Mouse (Mus musculus) midbrain, embryonic 15.5 days (tissue): ENCODE measurements around the gene Angpt4. TPM values are rescaled to one million over a fixed set of nuclear protein-coding genes. Genes with fewer than 3 reads are reported as not detected.

Experiments used
- ATAC-seq: fragments of 200-750 bp; cut with Nextera tagmentation; replicated peaks from 2 replicates; pipeline ENCODE4 v1.8.0; 2017; ENCODE audit warnings: moderate TSS enrichment
- H3K27ac ChIP-seq: fragments of 300-500 bp; sonication (generic); 2 replicates; pipeline ENCODE4 v1.5.1; 2015; ENCODE audit warnings: mild to moderate bottlenecking, inconsistent platforms
- H3K27me3 ChIP-seq: fragments of 300-500 bp; sonication (generic); replicated peaks from 2 replicates; pipeline ENCODE4 v1.6.1; 2015; ENCODE audit warnings: inconsistent platforms
- H3K36me3 ChIP-seq: fragments of 300-500 bp; sonication (generic); replicated peaks from 2 replicates; pipeline ENCODE4 v1.6.1; 2015; ENCODE audit warnings: inconsistent platforms
- H3K4me1 ChIP-seq: fragments of 300-500 bp; sonication (generic); 2 replicates; pipeline ENCODE4 v1.6.1; 2015; ENCODE audit warnings: inconsistent platforms
- H3K4me2 ChIP-seq: fragments of 300-500 bp; sonication (generic); 2 replicates; pipeline ENCODE4 v1.6.1; 2015; ENCODE audit warnings: inconsistent platforms, mild to moderate bottlenecking, moderate library complexity
- H3K4me3 ChIP-seq: fragments of 300-500 bp; sonication (generic); 2 replicates; pipeline ENCODE4 v1.5.1; 2015; ENCODE audit warnings: mild to moderate bottlenecking, inconsistent platforms
- H3K9ac ChIP-seq: fragments of 300-500 bp; sonication (generic); 2 replicates; pipeline ENCODE4 v1.6.1; 2015; ENCODE audit warnings: mild to moderate bottlenecking, inconsistent platforms
- H3K9me3 ChIP-seq: fragments of 300-500 bp; sonication (generic); 2 replicates; pipeline ENCODE4 v1.6.1; 2016; ENCODE audit warnings: inconsistent platforms
- WGBS: fragments of 180-500 bp; shearing (Covaris S2); methylation state at CpG from one replicate; pipeline ENCODE4 v1.1.7; 2015; ENCODE audit warnings: mixed read lengths; 5-methylcytosine and 5-hydroxymethylcytosine counted together
- polyA plus RNA-seq: library from polyadenylated mRNA; unstranded; fragments of >200 nt; fragmentation: Nextera tagmentation; extraction: Ambion mirVana; gene quantifications from 2 replicates; pipeline ENCODE4 v1.2.1, GENCODE M21; 2015

Angpt4 gene
- polyA plus RNA-seq: 0.18 and 0.23 TPM in 2 replicates

- Histone ChIP-seq H3K4me2 (no peak within 1 kb of the TSS), H3K9me3 (no peaks in the 10 kb centered on the region)
- no peak for ATAC-seq
Observed at GRCm38 (mm10) chr2:151910919-151911500, at the start of gene Angpt4. Gene Angpt4 (plus strand): TSS chr2:151911210.

GRCm38 (mm10) chr2:151862257-151862810 is 48.7 kb upstream of the Angpt4 start:
- no peaks in the 10 kb centered on the region for H3K9me3 ChIP-seq
- peaks cover 2% of the 10 kb centered on the region; the same call in 1 of the 2 replicates for H3K4me1 ChIP-seq
- no peak overlapping the region for H3K4me3 ChIP-seq
- H3K27ac ChIP-seq: no peak overlapping the region
- no peak overlapping the region for H3K4me2 ChIP-seq
- no peaks in the 10 kb centered on the region for H3K27me3 ChIP-seq
- no peaks in the 10 kb centered on the region for H3K36me3 ChIP-seq
- ATAC-seq: no peak
- H3K9ac ChIP-seq: no peak overlapping the region
- 40% methylated on average over 5 of the region's 5 CpGs for WGBS

More at GRCm38 (mm10) chr2:151910919-151911500, at the start of gene Angpt4:
- Histone ChIP-seq H3K9ac (no peak within 1 kb of the TSS), H3K27ac (no peak within 1 kb of the TSS), H3K36me3 (no peaks in the 10 kb centered on the region), H3K4me1 (no peaks in the 10 kb centered on the region), H3K27me3 (no peaks in the 10 kb centered on the region), H3K4me3 (no peak within 1 kb of the TSS)
- WGBS: 65% methylated on average over 13 of the region's 13 CpGs

GRCm38 (mm10) chr2:151864941-151865340 is 46.1 kb upstream of the Angpt4 start:
- no peak for ATAC-seq
- Histone ChIP-seq H3K27ac (no peak overlapping the region), H3K9me3 (no peaks in the 10 kb centered on the region), H3K4me3 (no peak overlapping the region), H3K4me1 (peaks cover 2% of the 10 kb centered on the region; the same call in 1 of the 2 replicates), H3K9ac (no peak overlapping the region), H3K27me3 (no peaks in the 10 kb centered on the region), H3K4me2 (no peak overlapping the region), H3K36me3 (no peaks in the 10 kb centered on the region)
- 91% methylated on average over 6 of the region's 6 CpGs for WGBS

- Histone ChIP-seq H3K4me2 (no peak overlapping the region), H3K27ac (no peak overlapping the region), H3K36me3 (no peaks in the 10 kb centered on the region), H3K4me1 (peaks cover 2% of the 10 kb centered on the region; the same call in 1 of the 2 replicates), H3K9me3 (no peaks in the 10 kb centered on the region), H3K27me3 (no peaks in the 10 kb centered on the region), H3K4me3 (no peak overlapping the region), H3K9ac (no peak overlapping the region)
- WGBS: 45% methylated on average over 4 of the region's 4 CpGs
- ATAC-seq: no peak
Observed at GRCm38 (mm10) chr2:151866487-151866886, 44.5 kb upstream of the Angpt4 start.

GRCm38 (mm10) chr2:151868196-151868595 is 42.8 kb upstream of the Angpt4 start:
- Histone ChIP-seq H3K27me3 (no peaks in the 10 kb centered on the region), H3K9ac (no peak overlapping the region), H3K4me1 (no peaks in the 10 kb centered on the region), H3K36me3 (no peaks in the 10 kb centered on the region), H3K27ac (no peak overlapping the region), H3K4me2 (no peak overlapping the region), H3K4me3 (no peak overlapping the region), H3K9me3 (no peaks in the 10 kb centered on the region)
- 87% methylated on average over 8 of the region's 8 CpGs for WGBS
- ATAC-seq: no peak

GRCm38 (mm10) chr2:151874551-151874950 is 36.5 kb upstream of the Angpt4 start:
- Histone ChIP-seq H3K4me1 (no peaks in the 10 kb centered on the region), H3K36me3 (no peaks in the 10 kb centered on the region), H3K4me2 (no peak overlapping the region), H3K27me3 (0 out of 2 replicates have a peak, but pooled peaks cover 2% of the 10 kb centered on the region), H3K9me3 (no peaks in the 10 kb centered on the region), H3K4me3 (no peak overlapping the region), H3K9ac (no peak overlapping the region), H3K27ac (no peak overlapping the region)
- no peak for ATAC-seq

GRCm38 (mm10) chr2:151876012-151876485 is 35.0 kb upstream of the Angpt4 start:
- Histone ChIP-seq H3K27me3 (0 out of 2 replicates have a peak, but pooled peaks cover 2% of the 10 kb centered on the region), H3K36me3 (no peaks in the 10 kb centered on the region), H3K9me3 (no peaks in the 10 kb centered on the region), H3K4me3 (no peak overlapping the region), H3K9ac (no peak overlapping the region), H3K4me1 (no peaks in the 10 kb centered on the region), H3K27ac (no peak overlapping the region), H3K4me2 (no peak overlapping the region)
- WGBS: 14% methylated on average over 8 of the region's 8 CpGs
- ATAC-seq: peak; percentile 73

- 0 out of 2 replicates have a peak, but pooled peaks cover 2% of the 10 kb centered on the region for H3K27me3 ChIP-seq
- no peaks in the 10 kb centered on the region for H3K36me3 ChIP-seq
- 90% methylated on average over 3 of the region's 3 CpGs for WGBS
- ATAC-seq: no peak
- no peak overlapping the region for H3K9ac ChIP-seq
- H3K27ac ChIP-seq: no peak overlapping the region
- H3K4me2 ChIP-seq: no peak overlapping the region
- H3K4me1 ChIP-seq: no peaks in the 10 kb centered on the region
- no peaks in the 10 kb centered on the region for H3K9me3 ChIP-seq
- no peak overlapping the region for H3K4me3 ChIP-seq
Observed at GRCm38 (mm10) chr2:151878645-151879044, 32.4 kb upstream of the Angpt4 start.

GRCm38 (mm10) chr2:151879760-151880159 is 31.2 kb upstream of the Angpt4 start:
- Histone ChIP-seq H3K9ac (no peak overlapping the region), H3K4me1 (no peaks in the 10 kb centered on the region), H3K9me3 (no peaks in the 10 kb centered on the region), H3K27ac (no peak overlapping the region), H3K4me3 (no peak overlapping the region), H3K27me3 (0 out of 2 replicates have a peak, but pooled peaks cover 2% of the 10 kb centered on the region), H3K36me3 (no peaks in the 10 kb centered on the region), H3K4me2 (no peak overlapping the region)
- 58% methylated on average over 2 of the region's 2 CpGs for WGBS
- 0 out of 2 replicates have a peak, but pooled peaks have one; percentile 42 for ATAC-seq

GRCm38 (mm10) chr2:151891031-151891430 is 20.0 kb upstream of the Angpt4 start:
- H3K36me3 ChIP-seq: no peaks in the 10 kb centered on the region
- no peak overlapping the region for H3K4me2 ChIP-seq
- no peaks in the 10 kb centered on the region for H3K9me3 ChIP-seq
- ATAC-seq: no peak
- WGBS: 52% methylated on average over 6 of the region's 6 CpGs
- H3K9ac ChIP-seq: no peak overlapping the region
- no peak overlapping the region for H3K27ac ChIP-seq
- H3K4me1 ChIP-seq: peaks cover 4% of the 10 kb centered on the region; the same call in 1 of the 2 replicates
- no peak overlapping the region for H3K4me3 ChIP-seq
- no peaks in the 10 kb centered on the region; the same call in 1 of the 2 replicates for H3K27me3 ChIP-seq

GRCm38 (mm10) chr2:151893122-151893774 is 17.8 kb upstream of the Angpt4 start:
- no peaks in the 10 kb centered on the region for H3K9me3 ChIP-seq
- no peak overlapping the region for H3K9ac ChIP-seq
- H3K4me1 ChIP-seq: peaks cover 4% of the 10 kb centered on the region; the same call in 1 of the 2 replicates
- no peaks in the 10 kb centered on the region; the same call in 1 of the 2 replicates for H3K27me3 ChIP-seq
- H3K27ac ChIP-seq: no peak overlapping the region
- no peak overlapping the region for H3K4me3 ChIP-seq
- H3K36me3 ChIP-seq: no peaks in the 10 kb centered on the region
- WGBS: 44% methylated on average over 15 of the region's 15 CpGs
- peak; percentile 47 for ATAC-seq
- H3K4me2 ChIP-seq: no peak overlapping the region

- WGBS: 60% methylated on average over 8 of the region's 8 CpGs
- no peak overlapping the region for H3K4me3 ChIP-seq
- H3K27ac ChIP-seq: no peak overlapping the region
- H3K9me3 ChIP-seq: no peaks in the 10 kb centered on the region
- H3K4me2 ChIP-seq: no peak overlapping the region
- no peaks in the 10 kb centered on the region for H3K36me3 ChIP-seq
- no peaks in the 10 kb centered on the region; the same call in 1 of the 2 replicates for H3K27me3 ChIP-seq
- H3K4me1 ChIP-seq: peaks cover 4% of the 10 kb centered on the region; the same call in 1 of the 2 replicates
- no peak overlapping the region for H3K9ac ChIP-seq
- peak; percentile 57 for ATAC-seq
Observed at GRCm38 (mm10) chr2:151894209-151894980, 16.6 kb upstream of the Angpt4 start.
